Mouse (Mus musculus): Measurements from ENCODE around the gene 1700001O22Rik.

- no peak for TF ChIP-seq CTCF (IDR thresholded peaks at IDR 0.05)
- no peak for TF ChIP-seq POLR2A (IDR thresholded peaks at IDR 0.05; ENCODE audit: insufficient read depth, low read depth, low read length)
- no peak for TF ChIP-seq EP300 (IDR thresholded peaks at IDR 0.05; ENCODE audit: insufficient read depth, low read depth, low read length)
Measured at GRCm38 (mm10) chr2:30752471-30752870, 51.0 kb downstream of the 1700001O22Rik start.
